Mouse (Mus musculus): Measurements from ENCODE around the gene Ramp3. TPM values are rescaled to one million over a fixed set of nuclear protein-coding genes. Genes with fewer than 3 reads are reported as not detected.
"Not testable (repeated sequence)": the region's sequence is repeated elsewhere in the genome, so short reads cannot be mapped to it uniquely, and the experiment has no call there.

The Ramp3 gene
- polyA plus RNA-seq, 1 experiment: 3.5 TPM

DNA sequence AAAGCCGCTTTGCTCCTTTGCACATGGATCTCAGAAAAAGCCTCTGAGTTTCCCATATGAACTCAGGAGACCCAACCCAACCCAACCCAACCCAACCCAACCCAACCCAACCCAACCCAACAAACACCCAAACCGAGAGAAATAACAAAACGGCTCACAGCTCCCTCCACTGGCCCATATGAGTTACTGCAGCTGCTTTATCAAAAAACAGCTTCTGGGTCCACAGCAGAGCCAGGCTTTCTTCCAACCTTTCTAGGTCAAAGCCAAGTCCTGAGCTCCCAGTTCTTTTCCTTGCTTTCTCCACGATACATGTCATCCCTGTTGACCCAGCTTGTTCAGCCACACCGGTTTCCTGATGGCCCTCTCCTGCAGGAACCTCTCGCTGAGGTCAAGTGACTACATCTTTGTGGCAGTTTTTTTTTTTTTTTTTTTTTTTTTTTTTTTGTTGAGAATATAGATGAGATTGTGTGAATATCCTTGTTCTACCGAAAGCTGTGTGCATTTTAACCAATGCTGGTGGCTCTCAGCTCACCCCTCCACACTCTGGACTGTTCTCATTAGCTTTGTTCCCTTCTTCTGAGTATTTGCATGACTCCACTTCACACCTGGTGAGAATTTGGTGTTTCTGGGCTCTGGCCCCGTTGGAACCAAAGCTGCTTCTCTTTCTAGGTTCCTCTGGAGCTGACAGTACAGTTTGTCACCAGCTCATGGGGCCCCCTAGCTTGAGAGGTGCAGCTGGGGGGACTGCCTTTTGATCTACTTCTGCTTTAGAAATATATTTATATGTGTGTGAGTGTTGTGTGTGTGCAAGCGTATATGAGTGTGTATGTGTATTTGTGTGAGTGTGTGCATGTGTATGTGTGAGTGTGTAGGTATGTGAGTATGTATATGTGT is 10.2 kb upstream of the Ramp3 start:
- Histone ChIP-seq H3K4me3 (ENCODE audit: low read depth, low read length) (no peak overlapping the region), H3K36me3 (ENCODE audit: control insufficient read depth, insufficient read depth, low read length) (no peaks in the 10 kb centered on the region), H3K4me1 (ENCODE audit: control insufficient read depth, insufficient read depth, insufficient read length, low read length) (peaks cover 5% of the 10 kb centered on the region; the same call in 1 of the 2 replicates), H3K27ac (ENCODE audit: insufficient read depth, low read depth, low read length) (no peak overlapping the region), H3K27me3 (ENCODE audit: control insufficient read depth, insufficient read depth, low read length) (no peaks in the 10 kb centered on the region)
- TF ChIP-seq CTCF (IDR thresholded peaks at IDR 0.05; ENCODE audit: extremely low read depth, insufficient read length, insufficient replicate concordance, low read depth, low read length) (no peak), POLR2A (IDR thresholded peaks at IDR 0.05; ENCODE audit: low read depth, low read length) (no peak)
- WGBS: 66% methylated on average over 9 of the region's 9 CpGs

DNA sequence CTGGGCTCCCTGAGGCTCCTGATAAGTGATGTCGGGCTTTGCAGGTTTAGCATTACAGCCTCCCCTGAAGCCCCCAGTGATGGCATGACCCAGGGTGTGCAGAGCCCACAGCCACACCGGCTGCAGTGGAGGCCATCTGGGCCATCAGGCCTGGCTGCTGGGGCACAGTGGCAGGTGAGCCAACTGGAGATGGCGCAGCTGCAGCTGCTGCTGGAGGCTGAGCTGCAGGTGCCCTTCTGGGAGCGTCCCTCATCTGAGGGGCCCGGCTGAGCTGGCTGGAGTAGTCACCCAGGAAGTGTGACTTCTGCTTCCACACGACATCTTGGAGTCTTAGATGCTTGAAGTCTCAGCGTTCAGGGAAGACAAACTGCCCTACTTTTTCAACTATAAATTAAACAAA is 7.8 kb upstream of the Ramp3 start:
- Histone ChIP-seq H3K27me3 (ENCODE audit: control insufficient read depth, insufficient read depth, low read length) (no peaks in the 10 kb centered on the region), H3K27ac (ENCODE audit: insufficient read depth, low read depth, low read length) (no peak overlapping the region), H3K4me3 (ENCODE audit: low read depth, low read length) (no peak overlapping the region), H3K36me3 (ENCODE audit: control insufficient read depth, insufficient read depth, low read length) (no peaks in the 10 kb centered on the region), H3K4me1 (ENCODE audit: control insufficient read depth, insufficient read depth, insufficient read length, low read length) (peaks cover 5% of the 10 kb centered on the region; the same call in 1 of the 2 replicates)
- 26% methylated on average over 7 of the region's 7 CpGs for WGBS
- TF ChIP-seq POLR2A (IDR thresholded peaks at IDR 0.05; ENCODE audit: low read depth, low read length) (no peak), CTCF (IDR thresholded peaks at IDR 0.05; ENCODE audit: extremely low read depth, insufficient read length, insufficient replicate concordance, low read depth, low read length) (no peak)

DNA sequence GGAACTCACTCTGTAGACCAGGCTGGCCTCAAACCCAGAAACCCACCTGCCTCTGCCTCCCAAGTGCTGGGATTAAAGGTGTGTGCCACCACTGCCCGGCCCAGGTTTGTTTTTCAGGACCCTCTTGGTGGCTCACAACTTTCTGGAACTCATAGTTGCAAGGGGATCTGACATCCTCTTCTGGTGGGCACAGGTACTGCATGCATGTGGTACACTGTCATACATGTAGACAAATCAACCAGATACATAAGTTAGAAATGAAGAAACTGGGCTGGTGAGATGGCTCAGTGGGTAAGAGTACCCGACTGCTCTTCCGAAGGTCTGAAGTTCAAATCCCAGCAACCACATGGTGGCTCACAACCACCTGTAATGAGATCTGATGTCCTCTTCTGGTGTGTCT is 5.3 kb upstream of the Ramp3 start:
- H3K4me3 ChIP-seq (ENCODE audit: low read depth, low read length); H3K4me1 ChIP-seq (ENCODE audit: control insufficient read depth, insufficient read depth, insufficient read length, low read length); H3K36me3 ChIP-seq (ENCODE audit: control insufficient read depth, insufficient read depth, low read length); H3K27me3 ChIP-seq (ENCODE audit: control insufficient read depth, insufficient read depth, low read length); H3K27ac ChIP-seq (ENCODE audit: insufficient read depth, low read depth, low read length): not testable (repeated sequence)
- 81% methylated on average over 3 of the region's 3 CpGs for WGBS

DNA sequence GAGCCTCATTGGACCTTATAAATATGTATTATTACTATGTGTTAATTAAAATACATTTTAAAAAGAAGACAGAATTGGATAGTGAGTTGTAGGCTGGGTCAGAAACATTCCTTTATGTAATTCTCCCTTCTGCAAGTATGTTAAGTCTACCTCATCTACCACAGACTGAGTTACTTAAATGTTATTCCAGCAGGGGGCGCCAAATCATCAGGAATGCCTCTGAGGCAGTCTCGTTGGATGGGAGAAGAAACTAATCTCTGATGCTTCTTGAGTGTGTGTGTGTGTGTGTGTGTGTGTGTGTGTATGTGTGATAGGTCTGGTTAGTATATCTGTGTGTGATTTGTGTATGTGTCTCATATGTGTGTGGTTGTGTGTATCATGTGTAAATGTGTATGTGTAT is 3.4 kb upstream of the Ramp3 start:
- TF ChIP-seq CTCF (IDR thresholded peaks at IDR 0.05; ENCODE audit: extremely low read depth, insufficient read length, insufficient replicate concordance, low read depth, low read length) (no peak), POLR2A (IDR thresholded peaks at IDR 0.05; ENCODE audit: low read depth, low read length) (no peak)
- WGBS: 0% methylated on average over 2 of the region's 2 CpGs
- Histone ChIP-seq H3K36me3 (ENCODE audit: control insufficient read depth, insufficient read depth, low read length) (no peaks in the 10 kb centered on the region), H3K27ac (ENCODE audit: insufficient read depth, low read depth, low read length) (no peak overlapping the region), H3K4me3 (ENCODE audit: low read depth, low read length) (no peak overlapping the region), H3K27me3 (ENCODE audit: control insufficient read depth, insufficient read depth, low read length) (no peaks in the 10 kb centered on the region), H3K4me1 (ENCODE audit: control insufficient read depth, insufficient read depth, insufficient read length, low read length) (peaks cover 5% of the 10 kb centered on the region; the same call in 1 of the 2 replicates)

DNA sequence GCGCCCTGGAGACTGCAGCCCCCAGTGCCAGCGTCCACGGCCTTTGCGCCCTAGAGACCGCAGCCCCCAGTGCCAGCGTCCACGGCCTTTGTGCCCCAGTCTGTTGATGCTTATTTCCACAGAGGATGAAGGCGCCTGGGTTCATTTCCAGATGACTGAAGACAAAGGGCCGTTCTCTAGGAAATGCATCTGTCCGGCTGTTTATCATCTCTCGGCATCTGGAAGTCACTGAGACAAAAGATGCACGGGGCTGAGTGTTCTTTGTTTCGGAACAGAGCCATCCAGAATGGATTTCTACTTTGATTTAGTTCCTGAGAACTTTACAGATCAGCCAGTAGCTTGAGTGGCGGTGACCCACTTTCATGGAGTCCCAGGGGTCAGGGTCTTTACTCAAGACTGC is 2.9 kb downstream of the Ramp3 start:
- TF ChIP-seq POLR2A (IDR thresholded peaks at IDR 0.05; ENCODE audit: low read depth, low read length) (no peak), CTCF (IDR thresholded peaks at IDR 0.05; ENCODE audit: extremely low read depth, insufficient read length, insufficient replicate concordance, low read depth, low read length) (no peak)
- H3K27ac ChIP-seq (ENCODE audit: insufficient read depth, low read depth, low read length): no peak overlapping the region
- no peaks in the 10 kb centered on the region for H3K27me3 ChIP-seq (ENCODE audit: control insufficient read depth, insufficient read depth, low read length)
- no peak overlapping the region for H3K4me3 ChIP-seq (ENCODE audit: low read depth, low read length)
- no peaks in the 10 kb centered on the region for H3K36me3 ChIP-seq (ENCODE audit: control insufficient read depth, insufficient read depth, low read length)
- WGBS: 80% methylated on average over 14 of the region's 14 CpGs
- no peaks in the 10 kb centered on the region; the same call in 1 of the 2 replicates for H3K4me1 ChIP-seq (ENCODE audit: control insufficient read depth, insufficient read depth, insufficient read length, low read length)

DNA sequence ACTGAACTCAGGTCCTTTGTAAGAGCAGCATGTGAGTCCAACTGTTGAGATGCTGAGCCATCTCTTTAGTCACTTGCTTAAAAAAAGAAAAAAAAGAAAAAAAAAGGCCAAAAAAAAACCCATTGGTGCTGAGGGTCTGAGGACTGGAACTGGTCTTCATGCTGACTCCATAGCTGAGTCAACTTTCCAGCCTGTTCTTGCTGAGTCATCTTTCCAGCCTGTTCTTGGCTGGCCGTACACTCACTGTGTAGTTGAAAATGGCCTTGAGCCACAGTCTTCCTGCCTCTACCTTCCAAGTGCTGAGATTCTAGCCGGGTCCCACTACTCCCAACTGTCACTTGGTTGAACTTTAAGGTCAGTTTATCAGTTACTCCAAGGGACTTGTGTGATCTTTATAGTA is 8.3 kb downstream of the Ramp3 start:
- no peak overlapping the region for H3K4me3 ChIP-seq (ENCODE audit: low read depth, low read length)
- no peak overlapping the region for H3K27ac ChIP-seq (ENCODE audit: insufficient read depth, low read depth, low read length)
- H3K36me3 ChIP-seq (ENCODE audit: control insufficient read depth, insufficient read depth, low read length): no peaks in the 10 kb centered on the region
- WGBS: 48% methylated on average over 2 of the region's 2 CpGs
- TF ChIP-seq POLR2A (IDR thresholded peaks at IDR 0.05; ENCODE audit: low read depth, low read length) (no peak), CTCF (IDR thresholded peaks at IDR 0.05; ENCODE audit: extremely low read depth, insufficient read length, insufficient replicate concordance, low read depth, low read length) (no peak)
- H3K4me1 ChIP-seq (ENCODE audit: control insufficient read depth, insufficient read depth, insufficient read length, low read length): no peaks in the 10 kb centered on the region
- no peaks in the 10 kb centered on the region for H3K27me3 ChIP-seq (ENCODE audit: control insufficient read depth, insufficient read depth, low read length)

DNA sequence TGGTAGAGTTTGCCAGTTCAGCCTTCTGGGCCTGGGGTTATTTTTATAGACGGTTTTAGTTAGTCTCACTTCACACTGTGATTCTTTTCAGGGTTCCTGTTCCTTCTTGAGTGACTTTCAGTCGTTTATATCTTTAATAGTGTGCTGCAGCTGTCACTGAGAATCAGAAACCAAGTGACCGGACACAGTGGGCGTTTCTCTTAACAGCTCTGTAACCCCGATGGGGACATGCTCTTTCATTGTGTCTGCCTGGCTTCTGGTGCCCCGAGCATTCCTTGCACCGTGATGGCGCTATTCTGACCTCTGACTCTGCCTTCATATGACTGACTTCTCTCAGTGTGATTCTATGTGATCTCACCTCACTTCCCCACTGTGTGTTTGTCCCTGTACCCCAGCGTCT is 10.7 kb downstream of the Ramp3 start:
- no peaks in the 10 kb centered on the region for H3K36me3 ChIP-seq (ENCODE audit: control insufficient read depth, insufficient read depth, low read length)
- no peak for TF ChIP-seq POLR2A (IDR thresholded peaks at IDR 0.05; ENCODE audit: low read depth, low read length)
- no peak for TF ChIP-seq CTCF (IDR thresholded peaks at IDR 0.05; ENCODE audit: extremely low read depth, insufficient read length, insufficient replicate concordance, low read depth, low read length)
- no peak overlapping the region for H3K4me3 ChIP-seq (ENCODE audit: low read depth, low read length)
- H3K27me3 ChIP-seq (ENCODE audit: control insufficient read depth, insufficient read depth, low read length): no peaks in the 10 kb centered on the region
- H3K27ac ChIP-seq (ENCODE audit: insufficient read depth, low read depth, low read length): no peak overlapping the region
- H3K4me1 ChIP-seq (ENCODE audit: control insufficient read depth, insufficient read depth, insufficient read length, low read length): no peaks in the 10 kb centered on the region
- 55% methylated on average over 9 of the region's 9 CpGs for WGBS
